Mouse (Mus musculus) c-Kit-positive CD71-negative TER-119-negative erythroid progenitor cells, embryonic 14.5 days (primary cell): ENCODE measurements around the gene Ccr8.
A peak's percentile ranks its signal among the peaks of the same experiment; 100 is the strongest.

ENCODE experiments used
- DNase-seq: peaks from one replicate; pipeline ENCODE4 v3.0.0-alpha.2; 2013; ENCODE audit warnings: low read depth

Gene Ccr8

GRCm38 (mm10) chr9:120132980-120133754 is 41.3 kb downstream of the Ccr8 start:
- DNase-seq = no peak

- DNase-seq = no peak
Observed at GRCm38 (mm10) chr9:120133755-120134475, 42.0 kb downstream of the Ccr8 start.

- no peak for DNase-seq
Observed at GRCm38 (mm10) chr9:120134529-120135160, 42.7 kb downstream of the Ccr8 start.

GRCm38 (mm10) chr9:120135454-120135853 is 43.5 kb downstream of the Ccr8 start:
- no peak for DNase-seq

GRCm38 (mm10) chr9:120140652-120141051 is 48.7 kb downstream of the Ccr8 start:
- peak; percentile 64 for DNase-seq

- DNase-seq = no peak
Observed at GRCm38 (mm10) chr9:120144474-120144873, 52.6 kb downstream of the Ccr8 start.
